Mouse (Mus musculus) activated CD4-positive, CD25-positive, alpha-beta regulatory T cell, adult 9 weeks (primary cell): ENCODE data around the gene Tsen54. TPM values are rescaled to one million over a fixed set of nuclear protein-coding genes. Genes with fewer than 3 reads are reported as not detected.

Source experiments
- polyA plus RNA-seq: library from polyadenylated mRNA; unstranded; fragments of 100-300 nt; shearing (Covaris generic); gene quantifications from one replicate; pipeline ENCODE4 v1.2.1, GENCODE M21; 2017

Tsen54 gene
- polyA plus RNA-seq, result 20.1 TPM

DNA sequence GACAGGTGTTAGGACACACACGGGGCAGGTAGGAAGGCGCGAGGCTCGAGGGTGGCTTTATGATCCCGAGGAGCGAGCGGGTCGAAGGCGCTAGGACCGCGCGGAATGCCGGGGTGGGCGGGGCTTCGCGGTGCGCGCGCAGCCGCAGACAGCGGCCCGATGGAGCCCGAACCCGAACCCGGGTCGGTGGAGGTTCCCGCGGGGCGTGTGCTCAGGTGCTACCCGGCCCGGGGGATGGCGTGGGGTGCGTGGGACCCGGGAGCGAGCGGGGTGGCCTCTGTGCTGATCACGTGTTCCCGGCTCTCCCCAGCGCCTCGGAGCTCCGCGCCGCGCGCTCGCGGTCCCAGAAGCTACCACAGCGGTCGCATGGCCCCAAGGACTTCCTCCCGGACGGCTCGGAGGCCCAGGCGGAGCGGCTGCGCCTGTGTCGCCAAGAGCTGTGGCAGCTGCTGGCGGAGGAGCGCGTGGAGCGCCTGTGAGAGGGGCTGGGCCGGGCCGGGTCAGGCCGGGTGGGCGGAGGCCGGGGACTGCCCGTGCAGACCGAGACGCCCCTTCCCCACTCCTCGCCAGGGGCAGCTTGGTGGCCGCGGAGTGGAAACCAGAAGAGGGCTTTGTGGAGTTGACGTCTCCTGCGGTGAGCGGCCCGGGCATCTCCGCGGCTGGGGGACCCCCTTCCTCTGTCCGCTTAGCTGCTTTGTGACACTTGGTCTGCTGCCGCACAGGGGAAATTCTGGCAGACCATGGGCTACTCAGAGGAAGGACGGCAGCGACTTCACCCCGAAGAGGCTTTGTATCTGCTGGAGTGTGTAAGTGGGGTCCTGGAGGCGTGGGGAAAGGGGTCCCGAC is at the start of gene Tsen54:
Gene Tsen54, plus strand, starts transcription at position 120 of the 846 bp plus-strand sequence.

DNA sequence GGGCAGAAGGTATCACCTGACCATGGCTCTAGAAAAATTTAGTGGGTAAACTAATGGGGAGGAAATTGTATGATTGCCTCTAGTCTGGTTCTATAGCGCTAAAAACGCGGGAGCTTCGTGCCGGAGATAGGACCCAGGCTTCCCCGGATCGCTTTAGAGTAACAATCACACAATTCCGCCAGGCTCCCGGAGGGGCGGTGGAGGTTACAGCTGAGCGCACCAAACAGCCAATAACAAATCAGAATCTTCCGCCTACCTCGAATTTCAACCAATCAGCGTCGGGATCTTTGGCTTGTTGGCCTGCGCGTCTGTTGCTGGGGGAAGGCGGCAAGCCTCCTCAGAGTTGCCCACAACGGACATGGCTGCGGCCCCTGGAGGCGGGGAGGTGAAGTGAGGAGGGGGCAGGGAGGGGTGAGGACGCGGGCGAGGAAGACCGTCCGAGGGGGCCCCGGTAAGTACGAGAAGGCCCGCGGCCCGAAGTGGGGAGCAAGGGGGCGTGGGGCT is 49.4 kb upstream of the Tsen54 start, which contains the start of gene Tmem94:
Gene Tmem94, plus strand, starts transcription at position 331 of the 504 bp plus-strand sequence.

DNA sequence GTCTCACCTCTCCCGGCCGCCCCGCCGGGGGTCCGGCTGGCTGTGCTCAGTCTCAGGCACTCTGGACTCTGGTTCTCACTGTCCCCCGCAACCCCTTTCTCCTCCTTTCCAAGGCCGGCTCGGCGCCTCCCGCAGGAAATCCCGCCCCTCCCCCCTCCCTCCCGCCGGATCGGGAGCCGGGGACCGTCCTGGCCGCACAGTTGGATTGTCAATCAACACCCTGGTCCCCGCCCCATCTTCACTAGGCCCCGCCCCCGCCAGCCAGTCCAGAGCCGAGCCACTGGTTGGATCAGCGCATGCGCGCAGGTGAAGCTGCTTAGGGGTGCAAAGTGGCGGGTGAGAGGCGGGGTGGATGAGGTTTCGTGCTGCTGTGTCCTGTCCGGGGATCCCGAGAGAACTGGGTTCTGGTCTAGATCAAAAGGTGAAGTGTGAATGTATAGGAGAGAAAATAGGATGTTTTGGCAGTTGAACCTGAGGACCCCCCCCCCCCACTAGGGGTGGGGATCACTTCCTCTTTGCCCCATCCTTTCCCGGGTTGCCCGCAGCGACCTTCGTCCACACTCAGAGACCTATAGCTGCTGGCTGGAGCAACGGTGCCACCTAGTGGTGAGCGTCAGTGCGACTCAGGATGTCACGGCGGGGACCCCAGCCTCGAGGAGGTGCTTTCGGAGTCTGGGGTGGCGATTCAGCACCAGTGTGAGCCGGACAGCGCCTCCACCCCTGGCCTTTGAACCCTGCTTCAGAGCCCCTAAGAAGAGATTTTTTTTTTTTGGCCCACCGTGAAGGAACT is 822 bp upstream of the Tsen54 start, which contains the start of gene Caskin2:
Gene Caskin2, minus strand, starts transcription at position 133 of the 790 bp plus-strand sequence.

DNA sequence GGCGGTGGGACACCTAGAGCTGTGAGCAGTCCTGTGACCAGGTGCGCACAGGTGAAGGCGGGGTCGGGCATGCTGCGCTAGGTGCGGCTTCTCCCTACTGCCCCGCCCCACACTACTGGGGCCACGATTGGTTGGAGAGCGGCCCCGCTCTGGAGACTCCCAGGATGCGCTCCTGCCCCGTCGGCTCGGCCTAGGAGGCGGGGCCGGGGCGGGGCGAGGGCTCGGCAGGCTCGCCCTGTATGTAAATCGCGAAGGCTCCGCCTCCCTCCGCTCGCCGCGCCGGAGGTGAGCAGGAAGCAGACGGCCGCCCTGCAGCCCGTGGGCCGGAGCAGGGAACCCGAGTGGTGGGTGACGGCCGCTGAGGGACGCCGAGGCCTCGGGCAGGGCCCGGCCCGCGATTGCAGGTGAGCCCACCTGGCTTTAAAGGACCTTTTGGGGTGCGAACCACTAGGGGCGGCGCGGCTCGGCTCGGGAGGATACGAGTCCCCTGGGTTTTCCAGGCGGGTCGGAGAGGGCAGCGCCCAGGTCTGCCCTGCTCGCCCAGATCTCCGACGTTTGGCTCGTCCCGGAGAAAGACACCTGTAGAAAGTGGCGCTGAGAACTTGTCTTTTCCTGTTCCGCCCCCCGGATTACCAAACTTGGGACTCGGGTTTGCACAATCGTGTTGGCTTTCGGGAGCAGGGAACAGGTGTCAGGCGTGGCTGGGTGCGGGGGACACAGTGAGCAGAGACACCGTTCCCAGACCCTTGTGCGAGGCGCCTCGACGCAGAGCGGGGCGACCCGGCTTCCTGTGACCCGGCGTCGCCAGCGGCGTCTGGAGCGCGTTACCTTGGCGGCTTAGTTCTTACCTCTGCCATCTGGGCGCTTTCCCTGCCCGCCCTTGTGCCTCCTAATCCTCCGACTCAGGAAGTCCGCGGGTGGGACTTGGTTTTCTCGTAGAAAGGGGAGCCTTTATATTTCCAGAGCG is 9.5 kb downstream of the Tsen54 start, which contains the start of gene Llgl2:
Gene Llgl2, plus strand, starts transcription at position 276 of the 967 bp plus-strand sequence.

DNA sequence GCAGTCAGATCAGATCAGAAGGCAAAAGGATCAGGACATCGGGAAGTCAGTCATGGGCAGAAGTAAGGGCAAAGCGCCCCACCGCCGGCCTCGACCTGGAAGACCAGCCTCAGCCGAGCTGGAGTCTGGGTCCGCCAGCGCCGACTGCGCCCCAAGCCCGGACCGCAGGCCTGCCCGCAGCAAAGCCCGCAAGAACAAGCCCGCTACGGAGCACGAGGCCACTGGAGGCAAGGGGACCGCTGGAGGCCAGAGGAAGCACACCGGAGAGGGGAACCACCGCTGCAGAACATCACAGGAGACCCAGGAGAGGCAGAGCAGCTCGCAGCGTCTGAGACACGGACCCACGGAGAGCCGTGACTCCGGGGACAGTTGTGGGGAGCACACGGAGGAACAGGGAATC is 43.8 kb downstream of the Tsen54 start, which contains the start of gene Myo15b:
Gene Myo15b, plus strand, starts transcription at position 53 of the 400 bp plus-strand sequence.

Other genes starting within 250 kb of the Tsen54 start
- 61.6 TPM for gene Mrps7, start 210.8 kb upstream of the Tsen54 start, polyA plus RNA-seq
- gene Gga3, start 210.7 kb upstream of the Tsen54 start, polyA plus RNA-seq, result 61.9 TPM
- 204 TPM for gene Mif4gd, start 201.8 kb upstream of the Tsen54 start, polyA plus RNA-seq
- gene Slc25a19, start 186.4 kb upstream of the Tsen54 start, polyA plus RNA-seq, result 76.3 TPM
- gene Grb2, start 106.1 kb upstream of the Tsen54 start, polyA plus RNA-seq, result 10.4 TPM
- gene Tmem94, start 49.3 kb upstream of the Tsen54 start, polyA plus RNA-seq, result 34.3 TPM
- gene Caskin2, start 1.1 kb upstream of the Tsen54 start, polyA plus RNA-seq, result 4.3 TPM
- 35.7 TPM for gene Llgl2, start 9.3 kb downstream of the Tsen54 start, polyA plus RNA-seq
- gene Myo15b, start 43.7 kb downstream of the Tsen54 start, polyA plus RNA-seq, result 0.44 TPM
- gene Smim5, start 85.2 kb downstream of the Tsen54 start, polyA plus RNA-seq, result 0.86 TPM
- 1.5 TPM for gene Smim6, start 97.3 kb downstream of the Tsen54 start, polyA plus RNA-seq
- 39.2 TPM for gene Sap30bp, start 118.6 kb downstream of the Tsen54 start, polyA plus RNA-seq
- 25.0 TPM for gene Recql5, start 118.8 kb downstream of the Tsen54 start, polyA plus RNA-seq
- gene Itgb4, start 160.0 kb downstream of the Tsen54 start, polyA plus RNA-seq, result not detected
- gene Galk1, start 198.0 kb downstream of the Tsen54 start, polyA plus RNA-seq, result 40.6 TPM
- gene H3f3b, start 213.2 kb downstream of the Tsen54 start, polyA plus RNA-seq, result 1,124 TPM
- gene Unk, start 215.6 kb downstream of the Tsen54 start, polyA plus RNA-seq, result 41.6 TPM